ENCODE assay signal across 27 mouse cellular contexts in genomic region chr1:152800633-152801176, GRCm38 (mm10). TPM values are rescaled to one million over a fixed set of nuclear protein-coding genes. Genes with fewer than 3 reads are reported as not detected.
A peak's percentile ranks its signal among the peaks of the same experiment; 100 is the strongest.
DNase-seq lines count a peak whose midpoint lies in the region; ATAC-seq and TF ChIP-seq lines count a peak whose summit lies in the region.
"Had no signal": no experiment of that assay in that cellular context is flagged by ENCODE, and none has a peak within 500 bp of the region (broad histone marks: within the 10 kb centered on the region; RNA-seq: fewer than 3 reads in every experiment).

No protein-coding gene starts in this region.

- WGBS in heart, embryonic 15.5 days = 81% methylated on average over 13 of the region's 13 CpGs
- WGBS in kidney, embryonic 14.5 days = 71% methylated on average over 13 of the region's 13 CpGs
- WGBS in stomach, postnatal 0 days = 83% methylated on average over 13 of the region's 13 CpGs

- no peaks in the 10 kb centered on the region for H3K27me3 ChIP-seq in heart, embryonic 15.5 days
- H3K27me3 ChIP-seq in kidney, embryonic 14.5 days (ENCODE audit: control insufficient read depth, insufficient read depth, low read length) = no peaks in the 10 kb centered on the region
- no peaks in the 10 kb centered on the region for H3K27me3 ChIP-seq in stomach, postnatal 0 days (ENCODE audit: control insufficient read depth, insufficient read depth, low read length)
- H3K27me3 ChIP-seq: embryonic facial prominence, embryonic 15.5 days; forebrain, embryonic 15.5 days; hindbrain, embryonic 12.5 days; liver, embryonic 15.5 days; lung, embryonic 15.5 days; midbrain, embryonic 15.5 days; neural tube, embryonic 12.5 days had no signal

- H3K4me3 ChIP-seq in heart, embryonic 15.5 days = no peak overlapping the region
- H3K4me3 ChIP-seq in kidney, embryonic 14.5 days (ENCODE audit: low read length) = no peak overlapping the region
- H3K4me3 ChIP-seq in brown adipose tissue, adult 24 weeks (ENCODE audit: insufficient read depth, low read depth, low read length) = no peak overlapping the region
- no peak overlapping the region for H3K4me3 ChIP-seq in stomach, postnatal 0 days (ENCODE audit: low read depth, low read length)
- H3K4me3 ChIP-seq: embryonic facial prominence, embryonic 15.5 days; forebrain, embryonic 15.5 days; hindbrain, embryonic 12.5 days; layer of hippocampus, adult 2 months; limb, embryonic 10.5 days; liver, embryonic 15.5 days; lung, embryonic 15.5 days; midbrain, embryonic 15.5 days; neural tube, embryonic 12.5 days had no signal

- peaks cover 12% of the 10 kb centered on the region for H3K4me1 ChIP-seq in heart, embryonic 15.5 days (replicated peaks)
- peaks cover 11% of the 10 kb centered on the region; the same call in 1 of the 2 replicates for H3K4me1 ChIP-seq in kidney, embryonic 14.5 days (ENCODE audit: control insufficient read depth, insufficient read depth, low read length)
- peaks cover 3% of the 10 kb centered on the region; the same call in 1 of the 2 replicates for H3K4me1 ChIP-seq in brown adipose tissue, adult 24 weeks (ENCODE audit: control insufficient read depth, insufficient read depth, insufficient read length, low read length)
- H3K4me1 ChIP-seq in stomach, postnatal 0 days (replicated peaks; ENCODE audit: control insufficient read depth, insufficient read depth) = no peaks in the 10 kb centered on the region

- no peaks in the 10 kb centered on the region for H3K9me3 ChIP-seq in heart, embryonic 15.5 days (replicated peaks)
- H3K9me3 ChIP-seq in kidney, embryonic 14.5 days (ENCODE audit: control insufficient read depth, low read length) = no peaks in the 10 kb centered on the region
- no peaks in the 10 kb centered on the region for H3K9me3 ChIP-seq in stomach, postnatal 0 days (ENCODE audit: control insufficient read depth, low read length)
- H3K9me3 ChIP-seq: embryonic facial prominence, embryonic 15.5 days; forebrain, embryonic 15.5 days; hindbrain, embryonic 12.5 days; limb, embryonic 10.5 days; liver, embryonic 15.5 days; lung, embryonic 15.5 days; midbrain, embryonic 15.5 days; neural tube, embryonic 12.5 days had no signal

- no peak for TF ChIP-seq CTCF in stomach, postnatal 0 days (IDR thresholded peaks at IDR 0.05; ENCODE audit: low read depth)

- H3K36me3 ChIP-seq in heart, embryonic 15.5 days = no peaks in the 10 kb centered on the region
- no peaks in the 10 kb centered on the region for H3K36me3 ChIP-seq in kidney, embryonic 14.5 days (ENCODE audit: control insufficient read depth, insufficient read depth, low read length)
- no peaks in the 10 kb centered on the region for H3K36me3 ChIP-seq in stomach, postnatal 0 days (ENCODE audit: control insufficient read depth, insufficient read depth, low read length)
- H3K36me3 ChIP-seq: embryonic facial prominence, embryonic 15.5 days; forebrain, embryonic 15.5 days; hindbrain, embryonic 12.5 days; limb, embryonic 10.5 days; liver, embryonic 15.5 days; lung, embryonic 15.5 days; midbrain, embryonic 15.5 days; neural tube, embryonic 12.5 days had no signal

- no peak overlapping the region for H3K4me2 ChIP-seq in heart, embryonic 15.5 days
- H3K4me2 ChIP-seq in kidney, embryonic 14.5 days (replicated peaks; ENCODE audit: low read depth, low read length) = no peak overlapping the region
- no peak overlapping the region for H3K4me2 ChIP-seq in stomach, postnatal 0 days (replicated peaks; ENCODE audit: low read depth)
- H3K4me2 ChIP-seq: embryonic facial prominence, embryonic 15.5 days; forebrain, embryonic 15.5 days; hindbrain, embryonic 12.5 days; liver, embryonic 15.5 days; lung, embryonic 15.5 days; midbrain, embryonic 15.5 days; neural tube, embryonic 12.5 days had no signal

- no peak for DNase-seq in heart, adult 8-10 months (ENCODE audit: low spot score)
- DNase-seq in kidney, adult 11 months = no peak
- no peak for DNase-seq in stomach, postnatal 0 days (ENCODE audit: low spot score)
- no peak for DNase-seq in lung, postnatal 36 days
- DNase-seq: adrenal gland, postnatal 10 days; cerebellum, adult 2 months; cerebellum, postnatal 25 days; gastrocnemius, postnatal 10 days; lung, postnatal 4 days; right cerebral cortex, postnatal 14 days; spleen, adult 18-20 months; thymus, postnatal 14 days had no signal

- no peak overlapping the region for H3K9ac ChIP-seq in heart, embryonic 15.5 days
- no peak overlapping the region for H3K9ac ChIP-seq in kidney, embryonic 14.5 days (ENCODE audit: low read depth, low read length)
- H3K9ac ChIP-seq in stomach, postnatal 0 days (ENCODE audit: low read length) = no peak overlapping the region
- H3K9ac ChIP-seq: embryonic facial prominence, embryonic 15.5 days; forebrain, embryonic 15.5 days; hindbrain, embryonic 12.5 days; liver, embryonic 15.5 days; lung, embryonic 15.5 days; midbrain, embryonic 15.5 days; neural tube, embryonic 12.5 days had no signal

- H3K27ac ChIP-seq in heart, embryonic 15.5 days = peak overlapping the region; percentile 45; the same call in 1 of the 2 replicates
- H3K27ac ChIP-seq in kidney, embryonic 14.5 days (ENCODE audit: low read depth, low read length) = peak overlapping the region; percentile 57; the same call in 1 of the 2 replicates
- H3K27ac ChIP-seq in brown adipose tissue, adult 24 weeks (replicated peaks; ENCODE audit: low read depth, low read length) = peak overlapping the region; percentile 8; the same call in 1 of the 2 replicates
- 0 out of 2 replicates have a peak overlapping the region, but pooled peaks have one; percentile 24 for H3K27ac ChIP-seq in stomach, postnatal 0 days (replicated peaks)
- H3K27ac ChIP-seq: embryonic facial prominence, embryonic 15.5 days; forebrain, embryonic 15.5 days; hindbrain, embryonic 12.5 days; layer of hippocampus, adult 2 months; limb, embryonic 10.5 days; liver, embryonic 15.5 days; midbrain, embryonic 15.5 days; neural tube, embryonic 12.5 days had no signal

- ATAC-seq in heart, embryonic 15.5 days (replicated peaks; ENCODE audit: insufficient number of reproducible peaks, insufficient read depth, low FRiP score, low read depth) = no peak
- ATAC-seq in kidney, embryonic 14.5 days (ENCODE audit: low FRiP score, low TSS enrichment) = no peak
- ATAC-seq in stomach, postnatal 0 days (ENCODE audit: low FRiP score, low TSS enrichment) = no peak

- no peak for TF ChIP-seq EP300 in stomach, postnatal 0 days (optimal IDR thresholded peaks at IDR 0.05)

RNA-seq across cellular contexts. Expression of gene Ncf2, which starts 0.7 kb away (rescaled TPM):
- polyA plus RNA-seq in heart, embryonic 15.5 days (2015; fragmentation: Nextera tagmentation; extraction: Ambion mirVana) = 3.3 and 5.8 TPM in 2 replicates
- total RNA-seq in heart, adult 8-10 months (2022) = 1 to 10 TPM; 2.3 to 4.3 (median 3.9) TPM
- polyA plus RNA-seq in kidney, embryonic 14.5 days (2014; fragmentation: Nextera tagmentation; extraction: Ambion mirVana) = 5.6 and 7.1 TPM in 2 replicates
- polyA plus RNA-seq in brown adipose tissue, adult 24 weeks (2012; ENCODE audit: insufficient read depth, insufficient read length, missing spikeins) = 2.4 and 3.9 TPM in 2 replicates
- polyA plus RNA-seq in stomach, postnatal 0 days (2015; fragmentation: Nextera tagmentation; extraction: Ambion mirVana) = 2.5 and 2.6 TPM in 2 replicates

RNA-seq across cellular contexts. Expression of gene Arpc5, which starts 34.4 kb away (rescaled TPM):
- polyA plus RNA-seq in heart, embryonic 15.5 days (2015; fragmentation: Nextera tagmentation; extraction: Ambion mirVana) = 189 and 199 TPM in 2 replicates
- 10 to 100 TPM; 21.9 to 27.8 (median 25.9) TPM for total RNA-seq in heart, adult 8-10 months (2022)
- polyA plus RNA-seq in kidney, embryonic 14.5 days (2014; fragmentation: Nextera tagmentation; extraction: Ambion mirVana) = 228 and 240 TPM in 2 replicates
- polyA plus RNA-seq in brown adipose tissue, adult 24 weeks (2012; ENCODE audit: insufficient read depth, insufficient read length, missing spikeins) = 62.6 and 85.9 TPM in 2 replicates
- polyA plus RNA-seq in stomach, postnatal 0 days (2015; fragmentation: Nextera tagmentation; extraction: Ambion mirVana) = 350 and 355 TPM in 2 replicates

RNA-seq across cellular contexts. Expression of gene Rgl1, which starts 34.6 kb away (rescaled TPM):
- 54.7 and 64.6 TPM in 2 replicates for polyA plus RNA-seq in heart, embryonic 15.5 days (2015; fragmentation: Nextera tagmentation; extraction: Ambion mirVana)
- 10 to 100 TPM; 30.2 to 37.8 (median 35.0) TPM for total RNA-seq in heart, adult 8-10 months (2022)
- 45.2 and 63.8 TPM in 2 replicates for polyA plus RNA-seq in kidney, embryonic 14.5 days (2014; fragmentation: Nextera tagmentation; extraction: Ambion mirVana)
- polyA plus RNA-seq in brown adipose tissue, adult 24 weeks (2012; ENCODE audit: insufficient read depth, insufficient read length, missing spikeins) = 14.7 and 20.5 TPM in 2 replicates
- 21.0 and 23.0 TPM in 2 replicates for polyA plus RNA-seq in stomach, postnatal 0 days (2015; fragmentation: Nextera tagmentation; extraction: Ambion mirVana)

RNA-seq across cellular contexts. Expression of gene Apobec4, which starts 50.4 kb away (rescaled TPM):
- not detected in 2 replicates for polyA plus RNA-seq in heart, embryonic 15.5 days (2015; fragmentation: Nextera tagmentation; extraction: Ambion mirVana)
- not detected for total RNA-seq in heart, adult 8-10 months (2022)
- not detected in 2 replicates for polyA plus RNA-seq in kidney, embryonic 14.5 days (2014; fragmentation: Nextera tagmentation; extraction: Ambion mirVana)
- polyA plus RNA-seq in brown adipose tissue, adult 24 weeks (2012; ENCODE audit: insufficient read depth, insufficient read length, missing spikeins) = not detected in 2 replicates
- not detected in 2 replicates for polyA plus RNA-seq in stomach, postnatal 0 days (2015; fragmentation: Nextera tagmentation; extraction: Ambion mirVana)
- total RNA-seq: adrenal gland, postnatal 10 days; gastrocnemius, postnatal 10 days; granulocyte monocyte progenitor cell, adult 5-6 weeks; layer of hippocampus, adult 2 months; layer of hippocampus, postnatal 25 days had no signal
- polyA plus RNA-seq: C2C12; cerebellum, adult 2 months; forebrain, embryonic 15.5 days; hindbrain, embryonic 12.5 days; limb, embryonic 10.5 days; liver, embryonic 15.5 days; midbrain, embryonic 15.5 days; neural tube, embryonic 12.5 days had no signal
